Mouse (Mus musculus) hindbrain, embryonic 11.5 days (tissue): Measurements from ENCODE around the gene Gpbp1l1. TPM values are rescaled to one million over a fixed set of nuclear protein-coding genes. Genes with fewer than 3 reads are reported as not detected.
A peak's percentile ranks its signal among the peaks of the same experiment; 100 is the strongest.

Source experiments
- ATAC-seq: fragments of 200-750 bp; cut with Nextera tagmentation; 2 replicates; pipeline ENCODE4 v1.8.0; 2017; ENCODE audit warnings: mild to moderate bottlenecking, moderate TSS enrichment, moderate library complexity; ENCODE audit not compliant: low FRiP score
- DNase-seq: peaks from one replicate; pipeline ENCODE4 v3.0.0-alpha.2; 2015; ENCODE audit warnings: low spot score
- H3K27ac ChIP-seq: fragments of 300-500 bp; sonication (generic); 2 replicates; pipeline ENCODE4 v1.5.1; 2014; ENCODE audit warnings: mild to moderate bottlenecking, low read depth, low read length
- H3K27me3 ChIP-seq: fragments of 300-500 bp; sonication (generic); 2 replicates; pipeline ENCODE4 v1.6.1; 2014; ENCODE audit warnings: mild to moderate bottlenecking, low read length, moderate library complexity, mixed read lengths; ENCODE audit not compliant: control insufficient read depth, insufficient read depth
- H3K36me3 ChIP-seq: fragments of 300-500 bp; sonication (generic); 2 replicates; pipeline ENCODE4 v1.6.1; 2014; ENCODE audit warnings: mild to moderate bottlenecking, low read length, moderate library complexity, mixed read lengths; ENCODE audit not compliant: control insufficient read depth, insufficient read depth
- H3K4me1 ChIP-seq: fragments of 300-500 bp; sonication (generic); replicated peaks from 2 replicates; pipeline ENCODE4 v1.6.1; 2014; ENCODE audit warnings: low read length, mixed read lengths; ENCODE audit not compliant: control insufficient read depth, insufficient read depth
- H3K4me2 ChIP-seq: fragments of 300-500 bp; sonication (generic); replicated peaks from 2 replicates; pipeline ENCODE4 v1.6.1; 2014; ENCODE audit warnings: mild to moderate bottlenecking, low read depth, low read length
- H3K4me3 ChIP-seq: fragments of 300-500 bp; sonication (generic); 2 replicates; pipeline ENCODE4 v1.5.1; 2014; ENCODE audit warnings: low read depth, low read length
- H3K9ac ChIP-seq: fragments of 300-500 bp; sonication (generic); 2 replicates; pipeline ENCODE4 v1.6.1; 2014; ENCODE audit warnings: low read depth, low read length
- H3K9me3 ChIP-seq: fragments of 300-500 bp; sonication (generic); 2 replicates; pipeline ENCODE4 v1.6.1; 2016; ENCODE audit warnings: low read length; ENCODE audit not compliant: control insufficient read depth
- WGBS: fragments of 180-500 bp; shearing (Covaris S2); extraction: QIAGEN DNeasy Blood & Tissue Kit; methylation state at CpG from one replicate; pipeline ENCODE4 v1.1.7; 2014; 5-methylcytosine and 5-hydroxymethylcytosine counted together
- polyA plus RNA-seq: library from polyadenylated mRNA; unstranded; fragments of >200 nt; fragmentation: Nextera tagmentation; extraction: Ambion mirVana; gene quantifications from 2 replicates; pipeline ENCODE4 v1.2.1, GENCODE M21; 2014

Gene Gpbp1l1
- polyA plus RNA-seq, result 35.9 and 36.0 TPM in 2 replicates

GRCm38 (mm10) chr4:116557306-116558121 is at the start of gene Gpbp1l1:
Gene Gpbp1l1, plus strand, starts transcription at chr4:116557658.
- Histone ChIP-seq H3K27me3 (no peaks in the 10 kb centered on the region), H3K36me3 (0 out of 2 replicates have a peak, but pooled peaks cover 2% of the 10 kb centered on the region), H3K4me1 (no peaks in the 10 kb centered on the region), H3K9ac (peak within 1 kb of the TSS; percentile 81), H3K4me3 (peak within 1 kb of the TSS; percentile 93), H3K27ac (peak within 1 kb of the TSS; percentile 91), H3K4me2 (peak within 1 kb of the TSS; percentile 75), H3K9me3 (no peaks in the 10 kb centered on the region)
- ATAC-seq, result peak; percentile 95
- peak; percentile 97 for DNase-seq
- WGBS, result under 1% methylated on average over 76 of the region's 78 CpGs

GRCm38 (mm10) chr4:116531109-116531508 is 26.3 kb upstream of the Gpbp1l1 start:
- no peak for ATAC-seq
- 57% methylated on average over 2 of the region's 2 CpGs for WGBS
- H3K4me3 ChIP-seq, result no peak overlapping the region
- no peaks in the 10 kb centered on the region for H3K4me1 ChIP-seq
- no peaks in the 10 kb centered on the region for H3K36me3 ChIP-seq
- H3K4me2 ChIP-seq, result no peak overlapping the region
- no peak overlapping the region for H3K27ac ChIP-seq
- no peaks in the 10 kb centered on the region for H3K9me3 ChIP-seq
- no peak overlapping the region for H3K9ac ChIP-seq
- H3K27me3 ChIP-seq, result no peaks in the 10 kb centered on the region
- no peak for DNase-seq

- no peaks in the 10 kb centered on the region for H3K4me1 ChIP-seq
- no peak overlapping the region for H3K9ac ChIP-seq
- H3K4me3 ChIP-seq, result no peak overlapping the region
- 0 out of 2 replicates have a peak, but pooled peaks cover 2% of the 10 kb centered on the region for H3K36me3 ChIP-seq
- no peak overlapping the region for H3K27ac ChIP-seq
- H3K27me3 ChIP-seq, result no peaks in the 10 kb centered on the region
- H3K9me3 ChIP-seq, result no peaks in the 10 kb centered on the region
- DNase-seq, result no peak
- no peak for ATAC-seq
- no peak overlapping the region for H3K4me2 ChIP-seq
These were observed 21.1 kb upstream of the Gpbp1l1 start for GRCm38 (mm10) chr4:116536351-116536750.

- ATAC-seq, result no peak
These were observed 19.7 kb upstream of the Gpbp1l1 start for GRCm38 (mm10) chr4:116537737-116538136.

GRCm38 (mm10) chr4:116550432-116550831 is 7.0 kb upstream of the Gpbp1l1 start:
- no peak for ATAC-seq
- no peak for DNase-seq
- no peak overlapping the region for H3K4me2 ChIP-seq
- H3K9me3 ChIP-seq, result no peaks in the 10 kb centered on the region
- H3K4me1 ChIP-seq, result no peaks in the 10 kb centered on the region
- H3K27me3 ChIP-seq, result no peaks in the 10 kb centered on the region
- H3K36me3 ChIP-seq, result 0 out of 2 replicates have a peak, but pooled peaks cover 2% of the 10 kb centered on the region
- H3K9ac ChIP-seq, result no peak overlapping the region
- H3K27ac ChIP-seq, result no peak overlapping the region
- 88% methylated on average over 1 of the region's 1 CpGs for WGBS
- no peak overlapping the region for H3K4me3 ChIP-seq

More at GRCm38 (mm10) chr4:116537737-116538136, 19.7 kb upstream of the Gpbp1l1 start:
- WGBS, result 92% methylated on average over 3 of the region's 3 CpGs
- no peak overlapping the region for H3K9ac ChIP-seq
- H3K27me3 ChIP-seq, result no peaks in the 10 kb centered on the region
- no peaks in the 10 kb centered on the region for H3K9me3 ChIP-seq
- no peak overlapping the region for H3K27ac ChIP-seq
- no peak overlapping the region for H3K4me3 ChIP-seq
- H3K4me2 ChIP-seq, result no peak overlapping the region
- H3K4me1 ChIP-seq, result no peaks in the 10 kb centered on the region
- 0 out of 2 replicates have a peak, but pooled peaks cover 2% of the 10 kb centered on the region for H3K36me3 ChIP-seq
- DNase-seq, result no peak

- H3K9ac ChIP-seq, result no peak overlapping the region
- 0 out of 2 replicates have a peak, but pooled peaks cover 2% of the 10 kb centered on the region for H3K36me3 ChIP-seq
- ATAC-seq (no peak), DNase-seq (no peak)
- H3K4me3 ChIP-seq, result no peak overlapping the region
- H3K27ac ChIP-seq, result no peak overlapping the region
- no peak overlapping the region for H3K4me2 ChIP-seq
- no peaks in the 10 kb centered on the region for H3K4me1 ChIP-seq
- H3K27me3 ChIP-seq, result no peaks in the 10 kb centered on the region
- no peaks in the 10 kb centered on the region for H3K9me3 ChIP-seq
- 96% methylated on average over 3 of the region's 3 CpGs for WGBS
These were observed 4.4 kb upstream of the Gpbp1l1 start for GRCm38 (mm10) chr4:116553035-116553434.

GRCm38 (mm10) chr4:116555413-116556300 is 1.8 kb upstream of the Gpbp1l1 start, which contains the start of gene Tmem69:
Gene Tmem69, minus strand, starts transcription at chr4:116555936.
- Histone ChIP-seq H3K4me2 (peak within 1 kb of the TSS; percentile 75), H3K9ac (peak within 1 kb of the TSS; percentile 81), H3K36me3 (0 out of 2 replicates have a peak, but pooled peaks cover 2% of the 10 kb centered on the region), H3K27me3 (no peaks in the 10 kb centered on the region), H3K4me1 (no peaks in the 10 kb centered on the region), H3K9me3 (no peaks in the 10 kb centered on the region), H3K27ac (peak within 1 kb of the TSS; percentile 91), H3K4me3 (peak within 1 kb of the TSS; percentile 93)
- ATAC-seq, result no peak
- WGBS, result 5% methylated on average over 23 of the region's 23 CpGs
- DNase-seq, result peak; percentile 86

- peak overlapping the region; percentile 93 for H3K4me3 ChIP-seq
- under 1% methylated on average over 28 of the region's 28 CpGs for WGBS
- no peaks in the 10 kb centered on the region for H3K27me3 ChIP-seq
These were observed 725 bp upstream of the Gpbp1l1 start for GRCm38 (mm10) chr4:116556561-116557305.

More at GRCm38 (mm10) chr4:116556561-116557305, 725 bp upstream of the Gpbp1l1 start:
- peak overlapping the region; percentile 91 for H3K27ac ChIP-seq
- no peaks in the 10 kb centered on the region for H3K9me3 ChIP-seq
- peak; percentile 94 for DNase-seq
- H3K4me2 ChIP-seq, result peak overlapping the region; percentile 75
- peak; percentile 97 for ATAC-seq
- no peaks in the 10 kb centered on the region for H3K4me1 ChIP-seq
- H3K36me3 ChIP-seq, result 0 out of 2 replicates have a peak, but pooled peaks cover 2% of the 10 kb centered on the region
- peak overlapping the region; percentile 81 for H3K9ac ChIP-seq
